Mouse (Mus musculus): ENCODE data around the gene Npas3. TPM values are rescaled to one million over a fixed set of nuclear protein-coding genes. Genes with fewer than 3 reads are reported as not detected.

Npas3 gene
- polyA plus RNA-seq, 1 experiment from 2014 or later: 0.96 TPM

DNA sequence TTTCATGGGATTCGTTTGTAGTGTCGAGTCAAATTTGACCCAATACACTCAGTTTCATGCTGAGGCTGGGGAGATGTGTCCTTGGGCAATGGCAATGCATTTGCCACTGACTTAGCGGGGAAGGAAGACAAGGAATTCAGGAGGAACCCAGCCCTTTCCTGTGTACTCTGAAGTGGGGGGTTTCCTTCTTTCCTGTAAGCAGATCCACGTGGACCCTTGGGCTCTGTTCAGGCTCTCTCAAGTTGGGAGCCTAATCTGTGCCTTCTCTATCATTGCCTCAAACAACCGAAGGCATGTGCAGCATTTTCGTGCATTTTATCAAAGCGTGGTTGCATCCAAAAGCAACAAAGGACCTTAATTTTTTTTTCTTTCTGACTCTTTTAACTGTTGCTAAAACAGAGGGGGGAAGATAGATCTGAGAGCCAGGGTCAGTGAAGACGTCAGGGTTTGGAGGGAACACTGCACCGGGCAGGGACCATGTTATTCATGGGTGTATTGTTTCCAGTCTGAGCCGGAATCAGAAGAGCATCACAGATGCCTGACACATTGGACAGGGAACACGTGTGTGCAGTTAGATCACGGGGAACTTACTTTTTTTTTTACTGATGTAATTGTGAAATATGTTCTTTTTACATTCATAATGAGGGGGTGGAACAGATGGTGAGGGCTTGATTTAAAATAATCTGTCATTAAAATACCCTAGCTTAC lies 577.6 kb downstream of the Npas3 start:
- H3K4me3 ChIP-seq (replicated peaks): no peak overlapping the region
- H3K4me1 ChIP-seq: peaks cover 13% of the 10 kb centered on the region
- no peak overlapping the region for H3K9ac ChIP-seq
- H3K9me3 ChIP-seq (replicated peaks): no peaks in the 10 kb centered on the region
- no peaks in the 10 kb centered on the region; the same call in 1 of the 2 replicates for H3K27me3 ChIP-seq
- no peaks in the 10 kb centered on the region for H3K36me3 ChIP-seq
- peak; percentile 71 for ATAC-seq (replicated peaks; ENCODE audit: low FRiP score)
- H3K27ac ChIP-seq: 0 out of 2 replicates have a peak overlapping the region, but pooled peaks have one; percentile 22
- H3K4me2 ChIP-seq: no peak overlapping the region
- WGBS: 34% methylated on average over 12 of the region's 12 CpGs

DNA sequence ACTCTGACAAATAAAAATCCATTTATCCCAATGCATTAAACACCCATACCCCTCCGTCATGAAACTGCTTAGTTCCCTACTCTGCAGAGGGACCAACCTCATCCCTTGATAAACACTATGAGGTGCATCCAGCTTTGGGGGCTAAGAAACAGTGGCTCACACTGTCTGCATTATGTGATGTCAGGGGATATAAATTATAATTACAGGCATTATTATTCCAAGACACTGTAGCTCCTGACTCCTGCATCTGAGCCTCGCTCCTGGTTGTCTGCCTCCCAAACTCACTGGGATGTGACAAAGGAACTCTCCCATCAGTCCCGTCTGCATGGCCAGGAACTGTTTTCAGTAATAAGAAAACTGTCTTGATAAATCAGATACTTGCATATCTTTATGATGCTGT lies 578.3 kb downstream of the Npas3 start:
- no peaks in the 10 kb centered on the region for H3K36me3 ChIP-seq
- ATAC-seq (replicated peaks; ENCODE audit: low FRiP score): peak; percentile 58; the same call in 1 of the 2 replicates
- no peaks in the 10 kb centered on the region for H3K9me3 ChIP-seq (replicated peaks)
- no peak overlapping the region for H3K27ac ChIP-seq
- no peak overlapping the region for H3K4me2 ChIP-seq
- H3K27me3 ChIP-seq: no peaks in the 10 kb centered on the region; the same call in 1 of the 2 replicates
- peaks cover 13% of the 10 kb centered on the region for H3K4me1 ChIP-seq
- WGBS: 22% methylated on average over 3 of the region's 3 CpGs
- H3K9ac ChIP-seq: no peak overlapping the region
- H3K4me3 ChIP-seq (replicated peaks): no peak overlapping the region

DNA sequence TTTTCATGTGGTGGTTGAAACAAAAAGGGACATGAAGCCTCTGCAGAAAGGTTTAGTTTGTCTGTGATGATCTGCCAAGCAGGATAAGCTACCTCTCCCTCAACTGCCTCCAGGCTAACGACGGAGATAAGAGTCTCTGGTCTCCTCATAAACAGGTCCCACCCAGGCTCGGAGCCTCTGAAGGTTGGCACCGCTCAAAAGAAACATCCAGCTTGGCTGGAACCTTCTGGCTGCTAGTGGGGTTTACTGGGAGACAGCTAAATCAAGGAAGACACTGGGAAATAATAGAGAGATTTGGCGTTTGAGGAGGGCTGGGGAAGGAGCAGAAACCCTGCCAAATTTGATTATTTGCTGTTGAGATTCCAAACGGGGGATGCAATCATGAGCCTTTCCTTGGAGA lies 584.1 kb downstream of the Npas3 start:
- no peaks in the 10 kb centered on the region for H3K9me3 ChIP-seq (replicated peaks)
- no peak for ATAC-seq (replicated peaks; ENCODE audit: low FRiP score)
- peaks cover 8% of the 10 kb centered on the region; the same call in 1 of the 2 replicates for H3K27me3 ChIP-seq
- H3K4me1 ChIP-seq: peaks cover 2% of the 10 kb centered on the region
- H3K36me3 ChIP-seq: no peaks in the 10 kb centered on the region
- H3K27ac ChIP-seq: no peak overlapping the region
- no peak overlapping the region for H3K4me2 ChIP-seq
- H3K9ac ChIP-seq: no peak overlapping the region
- 67% methylated on average over 6 of the region's 6 CpGs for WGBS
- H3K4me3 ChIP-seq (replicated peaks): no peak overlapping the region

DNA sequence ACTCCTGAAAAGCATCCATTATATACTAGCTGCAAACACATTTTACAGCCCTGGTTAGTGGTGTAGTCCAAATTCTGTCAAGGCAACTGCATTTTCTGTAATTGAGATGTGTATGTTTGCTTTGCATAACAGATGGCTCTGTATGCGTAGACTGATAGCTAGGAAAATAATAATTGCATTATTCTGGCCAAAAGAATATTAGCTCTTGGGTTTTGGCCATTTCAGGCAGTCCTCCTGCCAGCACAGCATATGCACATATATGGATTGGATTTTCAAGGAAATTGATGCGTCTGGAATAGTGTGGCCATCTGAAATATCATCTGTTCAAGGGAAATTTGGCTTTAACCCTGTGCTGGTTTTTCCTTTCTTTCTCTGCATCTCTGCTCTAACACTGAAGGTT lies 584.9 kb downstream of the Npas3 start:
- Histone ChIP-seq H3K4me2 (no peak overlapping the region), H3K4me3 (replicated peaks) (no peak overlapping the region), H3K36me3 (no peaks in the 10 kb centered on the region), H3K27me3 (peaks cover 8% of the 10 kb centered on the region; the same call in 1 of the 2 replicates), H3K9me3 (replicated peaks) (no peaks in the 10 kb centered on the region), H3K27ac (no peak overlapping the region), H3K4me1 (peaks cover 9% of the 10 kb centered on the region), H3K9ac (no peak overlapping the region)
- 76% methylated on average over 2 of the region's 2 CpGs for WGBS
- ATAC-seq (replicated peaks; ENCODE audit: low FRiP score): no peak

DNA sequence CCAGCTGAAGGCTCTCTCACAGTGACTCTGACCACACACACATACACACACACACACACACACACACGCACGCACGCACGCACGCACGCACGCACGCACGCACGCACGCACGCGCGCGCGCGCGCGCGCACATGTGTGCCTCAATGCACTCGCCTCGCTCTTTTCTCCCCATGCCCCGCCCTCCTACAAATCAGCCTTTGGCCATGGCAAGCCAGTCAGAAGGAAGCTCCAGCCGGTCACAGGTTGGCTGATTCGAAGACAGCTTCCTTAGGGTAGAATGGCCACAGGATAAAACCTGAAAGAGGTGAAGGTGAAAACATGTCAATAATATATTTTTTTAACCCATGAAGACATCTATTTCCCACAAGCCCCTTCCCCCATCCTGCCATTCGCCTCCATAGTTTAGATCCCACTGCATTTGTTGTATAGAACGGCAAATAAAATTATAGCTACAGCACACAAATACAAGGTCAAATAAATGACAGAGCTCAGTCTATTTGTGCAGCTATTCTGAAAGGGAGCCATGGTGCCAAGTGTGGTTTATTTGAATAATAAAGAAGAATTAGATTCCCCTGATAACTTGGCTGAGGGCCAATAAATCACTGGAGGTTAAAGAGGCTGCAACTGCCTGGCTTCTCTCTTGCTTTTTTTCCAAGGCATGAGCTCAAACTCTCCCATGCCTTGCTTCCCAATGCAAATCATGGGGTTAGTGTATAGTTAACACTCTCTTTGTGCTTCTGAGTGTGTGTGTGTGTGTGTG lies 587.7 kb downstream of the Npas3 start:
- Histone ChIP-seq H3K4me1 (peaks cover 16% of the 10 kb centered on the region), H3K27me3 (peaks cover 8% of the 10 kb centered on the region; the same call in 1 of the 2 replicates), H3K9ac (no peak overlapping the region), H3K36me3 (no peaks in the 10 kb centered on the region), H3K4me3 (replicated peaks) (no peak overlapping the region), H3K4me2 (no peak overlapping the region), H3K27ac (no peak overlapping the region), H3K9me3 (replicated peaks) (no peaks in the 10 kb centered on the region)
- 73% methylated on average over 27 of the region's 27 CpGs for WGBS
- ATAC-seq (replicated peaks; ENCODE audit: low FRiP score): no peak

DNA sequence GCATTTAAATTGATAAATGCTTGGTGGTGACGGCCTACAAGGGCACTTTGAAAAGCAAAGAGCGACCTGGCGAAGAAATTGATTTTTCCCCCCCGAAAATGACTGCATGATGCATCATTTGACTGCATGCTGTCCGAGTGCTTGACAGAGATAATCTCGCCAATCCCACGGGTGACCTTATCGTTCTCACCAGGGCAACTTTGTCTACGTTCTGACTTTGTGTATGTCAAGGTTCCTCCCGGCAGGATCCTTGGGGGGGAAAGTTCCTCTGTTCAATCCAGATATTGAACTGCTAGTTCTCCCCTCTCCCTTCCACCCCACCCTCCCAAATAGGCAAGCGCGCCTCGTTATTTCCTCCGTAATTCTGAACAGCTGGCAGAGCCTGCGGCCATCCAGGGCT lies 588.9 kb downstream of the Npas3 start:
- Histone ChIP-seq H3K4me1 (peaks cover 16% of the 10 kb centered on the region), H3K27me3 (peaks cover 4% of the 10 kb centered on the region; the same call in 1 of the 2 replicates), H3K4me3 (replicated peaks) (no peak overlapping the region), H3K27ac (no peak overlapping the region), H3K36me3 (no peaks in the 10 kb centered on the region), H3K9me3 (replicated peaks) (no peaks in the 10 kb centered on the region), H3K4me2 (no peak overlapping the region), H3K9ac (no peak overlapping the region)
- WGBS: 79% methylated on average over 15 of the region's 15 CpGs
- 0 out of 2 replicates have a peak, but pooled peaks have one; percentile 27 for ATAC-seq (replicated peaks; ENCODE audit: low FRiP score)

DNA sequence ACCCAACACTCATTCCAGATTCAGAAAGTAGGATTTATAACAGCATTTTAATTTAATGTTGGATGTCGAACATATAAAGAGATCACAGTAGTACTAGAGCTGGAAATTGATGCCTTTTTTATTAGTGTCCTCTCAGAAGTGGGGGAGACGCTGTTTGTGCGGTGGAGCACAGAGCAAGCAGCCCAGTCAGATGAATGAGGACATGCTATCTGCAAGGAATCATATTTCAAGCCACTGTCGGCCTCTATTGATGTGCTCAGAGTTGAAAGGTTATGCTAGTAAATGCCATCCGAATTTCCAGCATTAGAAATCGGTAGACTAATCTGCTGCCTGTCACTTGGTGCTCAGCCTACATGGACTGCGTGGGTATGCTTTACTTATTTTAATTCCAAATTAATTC lies 590.1 kb downstream of the Npas3 start:
- Histone ChIP-seq H3K9ac (no peak overlapping the region), H3K4me3 (replicated peaks) (no peak overlapping the region), H3K27me3 (peaks cover 3% of the 10 kb centered on the region; the same call in 1 of the 2 replicates), H3K4me2 (no peak overlapping the region), H3K9me3 (replicated peaks) (no peaks in the 10 kb centered on the region), H3K4me1 (peaks cover 16% of the 10 kb centered on the region), H3K27ac (no peak overlapping the region), H3K36me3 (no peaks in the 10 kb centered on the region)
- WGBS: 10% methylated on average over 7 of the region's 7 CpGs
- peak; percentile 87 for ATAC-seq (replicated peaks; ENCODE audit: low FRiP score)

DNA sequence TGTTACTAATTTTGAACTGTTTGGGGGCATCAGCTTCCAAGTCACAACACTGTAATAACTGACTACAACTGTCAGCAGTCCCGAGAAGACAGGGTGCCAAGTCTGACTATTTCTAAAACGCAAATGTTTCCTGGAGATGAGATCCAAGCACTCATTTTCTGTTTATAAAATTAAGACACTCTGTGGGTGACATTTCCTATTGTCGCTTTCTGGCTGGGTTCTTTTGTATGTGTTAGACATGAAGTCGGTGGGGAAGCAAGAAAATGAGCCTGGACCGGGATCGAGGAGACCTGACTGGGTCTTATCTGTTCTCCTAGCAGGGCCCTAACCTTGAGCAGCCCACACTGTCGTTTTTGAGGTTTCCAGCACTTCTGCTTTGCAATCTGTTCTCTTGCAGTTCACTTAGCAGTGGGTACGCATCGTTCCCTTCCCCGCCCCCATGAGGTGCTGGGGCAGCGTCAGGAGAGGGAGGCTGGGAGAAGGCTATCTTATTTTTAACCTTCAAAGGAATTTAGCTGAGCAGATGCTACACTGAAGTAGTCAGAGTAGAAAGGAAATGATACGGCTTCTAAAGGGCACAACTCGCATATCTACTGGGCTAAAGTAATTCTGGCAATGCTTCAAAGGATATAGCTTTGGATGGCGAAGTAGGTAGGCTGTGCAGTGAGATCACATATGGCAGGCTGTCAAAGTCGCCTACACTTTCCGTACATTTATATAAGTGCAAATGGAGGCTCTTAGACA lies 593.6 kb downstream of the Npas3 start:
- WGBS: 69% methylated on average over 16 of the region's 16 CpGs
- Histone ChIP-seq H3K9me3 (replicated peaks) (no peaks in the 10 kb centered on the region), H3K4me1 (peaks cover 16% of the 10 kb centered on the region), H3K27ac (no peak overlapping the region), H3K36me3 (no peaks in the 10 kb centered on the region), H3K4me2 (no peak overlapping the region), H3K27me3 (no peaks in the 10 kb centered on the region), H3K4me3 (replicated peaks) (no peak overlapping the region), H3K9ac (no peak overlapping the region)
- ATAC-seq (replicated peaks; ENCODE audit: low FRiP score): no peak

DNA sequence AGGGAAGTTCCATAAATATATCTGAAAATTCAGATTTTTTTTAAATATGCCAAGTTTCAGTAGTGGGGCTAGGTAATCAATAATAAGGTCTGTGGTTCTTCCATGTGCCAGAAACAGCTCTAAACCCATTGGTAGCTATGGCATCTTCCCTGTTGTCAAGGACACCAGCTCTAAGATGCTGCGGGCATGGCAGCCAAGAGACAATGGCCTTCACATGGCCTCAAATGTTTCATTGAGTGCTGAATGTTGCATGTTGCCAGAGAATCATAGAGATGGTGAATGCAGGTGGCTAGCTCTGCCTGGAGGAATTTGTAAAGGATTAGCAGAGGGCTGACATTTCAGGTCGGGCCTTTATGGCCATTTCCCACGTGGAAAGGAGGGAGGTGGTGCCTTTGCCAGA lies 595.1 kb downstream of the Npas3 start:
- H3K4me1 ChIP-seq: peaks cover 4% of the 10 kb centered on the region
- no peaks in the 10 kb centered on the region for H3K27me3 ChIP-seq
- no peak for ATAC-seq (replicated peaks; ENCODE audit: low FRiP score)
- no peak overlapping the region for H3K4me3 ChIP-seq (replicated peaks)
- no peak overlapping the region for H3K27ac ChIP-seq
- H3K36me3 ChIP-seq: no peaks in the 10 kb centered on the region
- 54% methylated on average over 3 of the region's 3 CpGs for WGBS
- no peak overlapping the region for H3K9ac ChIP-seq
- H3K4me2 ChIP-seq: no peak overlapping the region
- no peaks in the 10 kb centered on the region for H3K9me3 ChIP-seq (replicated peaks)

DNA sequence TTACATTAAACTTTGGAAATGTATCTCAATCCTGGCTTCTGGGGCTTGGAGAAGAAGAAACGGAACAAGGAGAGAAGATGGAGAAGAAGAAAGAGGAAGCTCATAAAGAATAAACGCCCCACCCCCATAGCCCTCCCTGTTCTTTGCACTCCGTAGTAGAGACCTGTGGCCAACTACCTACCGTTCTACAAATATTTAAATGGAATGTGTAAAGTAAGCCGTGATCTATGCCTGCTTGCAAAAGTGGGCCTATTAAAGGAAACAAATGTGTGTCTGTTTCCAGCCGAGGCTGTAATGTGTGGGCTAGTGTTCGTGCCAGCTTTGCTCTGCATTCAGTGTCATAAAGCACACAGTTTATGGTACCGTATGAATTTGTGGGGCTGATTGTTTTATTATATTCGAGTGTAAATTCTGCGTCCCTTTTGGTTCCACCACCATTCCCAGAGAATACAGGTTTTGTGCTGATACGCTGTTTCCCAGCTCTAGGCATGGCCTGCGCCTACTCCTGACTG lies 597.7 kb downstream of the Npas3 start:
- no peak overlapping the region for H3K27ac ChIP-seq
- H3K4me2 ChIP-seq: no peak overlapping the region
- H3K27me3 ChIP-seq: no peaks in the 10 kb centered on the region
- no peak overlapping the region for H3K4me3 ChIP-seq (replicated peaks)
- no peaks in the 10 kb centered on the region for H3K9me3 ChIP-seq (replicated peaks)
- no peak overlapping the region for H3K9ac ChIP-seq
- no peak for ATAC-seq (replicated peaks; ENCODE audit: low FRiP score)
- 77% methylated on average over 12 of the region's 12 CpGs for WGBS
- no peaks in the 10 kb centered on the region for H3K4me1 ChIP-seq
- no peaks in the 10 kb centered on the region for H3K36me3 ChIP-seq

DNA sequence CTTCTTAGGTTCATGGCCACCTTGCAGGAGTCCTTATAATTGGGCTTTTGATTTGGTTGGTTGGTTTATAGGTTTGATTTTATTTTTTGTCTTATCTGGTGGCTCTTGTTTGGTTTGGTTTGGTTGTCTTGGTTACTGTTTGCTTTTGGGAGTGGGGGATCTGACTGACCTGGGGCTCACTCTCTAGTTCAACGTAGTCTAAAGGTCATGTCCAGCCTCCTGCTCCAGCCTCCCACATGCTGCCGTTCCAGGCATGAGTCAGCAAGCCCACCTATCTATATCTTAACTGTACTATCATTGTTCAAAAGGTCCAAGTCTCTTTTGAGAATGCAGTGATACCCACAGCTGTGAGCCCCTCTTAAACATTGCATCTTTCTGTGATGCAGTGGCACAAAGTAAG lies 600.8 kb downstream of the Npas3 start:
- Histone ChIP-seq H3K4me2 (no peak overlapping the region), H3K27me3 (no peaks in the 10 kb centered on the region), H3K9ac (no peak overlapping the region), H3K36me3 (no peaks in the 10 kb centered on the region), H3K4me1 (no peaks in the 10 kb centered on the region), H3K4me3 (replicated peaks) (no peak overlapping the region), H3K9me3 (replicated peaks) (no peaks in the 10 kb centered on the region), H3K27ac (no peak overlapping the region)
- ATAC-seq (replicated peaks; ENCODE audit: low FRiP score): no peak
- 51% methylated on average over 2 of the region's 2 CpGs for WGBS

DNA sequence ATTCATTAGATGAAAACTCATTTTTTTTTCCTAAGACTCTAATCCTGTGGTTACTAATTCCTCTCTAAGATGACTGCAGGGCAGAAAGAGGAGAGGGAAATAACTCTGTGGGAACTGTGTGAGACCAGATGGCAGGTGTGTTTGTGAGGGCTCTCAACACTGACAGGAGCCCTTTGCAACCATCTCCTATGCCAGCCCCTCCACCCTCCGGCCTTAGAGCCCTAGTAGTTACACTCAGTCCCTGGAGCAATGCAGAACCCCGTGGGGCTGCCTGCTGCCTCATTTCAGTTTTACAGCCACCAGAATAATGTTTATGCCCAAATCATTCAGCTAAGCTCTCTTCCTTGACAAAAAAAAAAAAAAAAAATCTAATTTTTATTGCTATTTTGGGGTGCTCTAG lies 604.0 kb downstream of the Npas3 start:
- H3K9ac ChIP-seq: no peak overlapping the region
- no peak overlapping the region for H3K4me3 ChIP-seq (replicated peaks)
- H3K36me3 ChIP-seq: no peaks in the 10 kb centered on the region
- H3K9me3 ChIP-seq (replicated peaks): no peaks in the 10 kb centered on the region
- H3K4me1 ChIP-seq: no peaks in the 10 kb centered on the region
- no peak overlapping the region for H3K4me2 ChIP-seq
- WGBS: 76% methylated on average over 2 of the region's 2 CpGs
- ATAC-seq (replicated peaks; ENCODE audit: low FRiP score): no peak
- no peaks in the 10 kb centered on the region for H3K27me3 ChIP-seq
- no peak overlapping the region for H3K27ac ChIP-seq

All from kidney, embryonic 15.5 days (tissue).